Mouse (Mus musculus) spleen, adult 2 months (tissue): ENCODE results near the gene Dtl.

ENCODE experiments used
- CTCF ChIP-seq: fragments of 200-500 bp; IDR thresholded peaks from 2 replicates; pipeline ENCODE4 v1.5.1; 2011; ENCODE audit warnings: mild to moderate bottlenecking, inconsistent platforms; ENCODE audit not compliant: insufficient read depth, insufficient read length, insufficient replicate concordance; ENCODE audit errors: extremely low read depth
- POLR2A ChIP-seq: fragments of 200-500 bp; IDR thresholded peaks from 2 replicates; pipeline ENCODE4 v1.6.1; 2011; ENCODE audit warnings: low read depth, low read length, inconsistent platforms

GRCm38 (mm10) chr1:191521395-191521794 is 53.9 kb downstream of the Dtl start:
- no peak for TF ChIP-seq CTCF
- TF ChIP-seq POLR2A: no peak
